Mouse (Mus musculus) neutrophil, adult 5-6 weeks (primary cell): ENCODE data around the gene St8sia6. TPM values are rescaled to one million over a fixed set of nuclear protein-coding genes. Genes with fewer than 3 reads are reported as not detected.

Experiments
- ATAC-seq: fragments of 151-379, 151-347 bp; 2 replicates; pipeline ENCODE4 v1.8.0; 2017; ENCODE audit warnings: mild to moderate bottlenecking, moderate TSS enrichment; ENCODE audit not compliant: insufficient number of reproducible peaks, poor library complexity, low FRiP score, severe bottlenecking; ENCODE audit errors: extremely low read depth
- total RNA-seq: library from RNA; stranded (forward); fragments of 200-1000 nt; gene quantifications from 2 replicates; pipeline ENCODE4 v1.2.3, GENCODE M21; 2017

St8sia6 gene
- total RNA-seq, 1 experiment from 2014 or later, result 5.2 TPM

DNA sequence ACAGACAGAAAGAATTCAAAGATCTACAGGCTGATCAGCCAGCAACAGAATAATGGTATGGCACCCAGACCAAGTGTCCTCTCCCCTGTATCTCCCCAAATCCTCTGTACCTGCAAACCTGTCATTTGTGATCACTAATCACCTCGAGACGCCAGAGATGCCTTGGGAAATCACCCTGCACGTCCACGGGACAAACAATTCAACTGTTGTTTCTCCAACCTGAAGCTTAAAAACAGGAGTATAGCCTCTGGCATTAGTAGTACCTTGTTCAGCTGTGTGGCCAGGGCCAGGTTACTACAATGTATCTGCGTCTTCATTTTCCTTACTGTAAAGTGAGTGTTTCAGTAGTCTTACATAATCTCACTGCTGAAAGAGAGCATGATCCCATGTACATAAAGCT lies 25.3 kb downstream of the St8sia6 start:
- ATAC-seq, result no peak

- ATAC-seq, result no peak
These were observed 26.1 kb downstream of the St8sia6 start for GRCm38 (mm10) chr2:13767532-13768411.

DNA sequence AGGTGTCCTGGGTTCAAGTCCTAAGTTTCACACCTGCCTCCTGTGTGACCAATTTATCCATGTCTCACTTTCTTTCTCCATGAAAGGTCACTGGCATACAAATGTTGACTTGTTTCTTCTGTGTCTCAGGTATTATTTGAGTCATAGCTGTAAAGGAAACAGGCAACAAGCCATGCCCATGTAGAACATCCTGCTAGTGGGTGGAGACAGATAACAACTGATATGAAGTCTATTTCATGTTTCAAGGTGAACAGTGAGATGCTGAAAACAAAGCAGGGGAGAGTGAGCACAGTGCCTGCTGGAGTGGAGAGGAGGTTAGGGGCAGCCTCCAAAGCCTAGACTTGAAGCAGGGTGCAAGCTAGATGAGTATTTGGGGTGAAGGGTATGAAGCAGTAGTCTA lies 33.5 kb downstream of the St8sia6 start:
- ATAC-seq, result no peak

DNA sequence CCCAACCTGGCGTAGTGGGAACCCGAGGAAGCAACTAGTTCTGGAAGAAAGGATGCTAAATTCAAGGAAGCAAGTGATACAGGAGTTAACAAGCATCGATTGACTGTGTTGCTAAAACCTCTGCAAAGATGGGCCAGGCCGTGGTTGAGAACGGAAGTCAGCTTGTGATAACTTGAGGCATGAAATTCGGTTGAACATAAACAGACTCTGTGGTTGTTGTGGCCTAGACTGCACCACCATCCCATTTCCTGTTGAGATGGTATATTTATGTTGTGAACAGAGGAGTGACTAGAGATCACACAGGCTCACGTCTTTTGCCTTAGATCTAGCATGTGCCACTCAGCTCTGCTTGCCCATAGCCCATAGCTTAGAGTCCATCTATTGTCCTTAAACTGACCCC lies 36.5 kb downstream of the St8sia6 start:
- peak; percentile 80 for ATAC-seq

DNA sequence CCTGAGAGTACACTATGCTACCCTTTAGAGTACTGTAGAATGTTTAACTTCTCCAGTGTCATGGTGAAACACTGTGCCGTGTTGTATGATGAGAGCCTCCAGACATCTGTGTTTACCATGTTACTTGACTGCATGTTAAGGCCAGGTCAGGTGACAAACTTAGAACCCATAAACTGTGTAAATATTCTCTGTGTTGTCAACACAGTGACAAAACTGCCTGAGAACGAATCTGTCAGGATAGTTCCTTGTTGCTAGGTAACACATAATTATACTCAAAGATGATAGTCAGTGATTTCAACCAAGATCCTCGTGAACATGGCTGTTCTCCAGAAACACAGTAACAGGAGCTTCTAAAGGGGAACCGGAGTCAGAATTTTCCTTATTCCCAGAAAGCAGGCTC lies 38.1 kb downstream of the St8sia6 start:
- ATAC-seq, result no peak

- ATAC-seq, result peak; percentile 31; the same call in 1 of the 2 replicates
These were observed 42.2 kb downstream of the St8sia6 start for GRCm38 (mm10) chr2:13751691-13752090.

DNA sequence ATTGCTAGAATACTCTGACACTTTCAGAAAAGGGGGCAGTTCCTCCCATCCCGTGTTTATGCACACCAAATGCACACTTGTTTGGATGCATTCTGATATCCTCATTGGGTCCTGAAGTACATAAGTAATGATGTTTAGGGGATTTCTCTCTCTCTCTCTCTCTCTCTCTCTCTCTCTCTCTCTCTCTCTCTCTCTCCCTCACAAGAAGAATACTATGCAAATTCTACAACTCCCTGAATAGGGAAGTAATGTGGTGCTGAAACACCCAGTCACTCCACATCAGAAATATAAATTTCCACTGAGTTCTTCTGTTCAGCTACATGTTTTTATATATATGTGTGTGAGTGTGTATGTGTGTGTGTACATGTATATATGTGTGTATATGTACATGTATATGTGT lies 43.1 kb downstream of the St8sia6 start:
- ATAC-seq, result peak; percentile 74

DNA sequence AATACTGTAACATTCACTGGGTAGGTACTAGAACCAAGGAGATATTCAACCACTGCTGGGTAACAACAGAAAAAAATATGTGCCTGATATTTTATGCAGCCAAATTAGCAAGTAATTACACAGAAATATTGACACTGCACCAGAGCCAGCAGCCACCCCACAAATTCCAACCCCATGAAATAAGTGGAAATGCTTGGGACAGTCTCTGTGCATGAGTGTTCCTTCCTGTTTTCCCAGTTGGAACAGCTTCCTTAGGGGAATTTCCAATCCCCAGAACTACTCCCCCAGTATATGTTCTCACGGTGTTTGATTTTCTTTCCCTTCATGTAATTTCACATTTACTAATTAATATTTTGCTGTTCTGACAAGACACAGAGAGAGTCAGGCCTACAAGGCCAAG lies 43.8 kb downstream of the St8sia6 start:
- no peak for ATAC-seq

GRCm38 (mm10) chr2:13749176-13749575 lies 44.7 kb downstream of the St8sia6 start:
- ATAC-seq, result no peak

GRCm38 (mm10) chr2:13747576-13747975 lies 46.3 kb downstream of the St8sia6 start:
- no peak for ATAC-seq

- no peak for ATAC-seq
These were observed 47.8 kb downstream of the St8sia6 start for GRCm38 (mm10) chr2:13746023-13746422.

DNA sequence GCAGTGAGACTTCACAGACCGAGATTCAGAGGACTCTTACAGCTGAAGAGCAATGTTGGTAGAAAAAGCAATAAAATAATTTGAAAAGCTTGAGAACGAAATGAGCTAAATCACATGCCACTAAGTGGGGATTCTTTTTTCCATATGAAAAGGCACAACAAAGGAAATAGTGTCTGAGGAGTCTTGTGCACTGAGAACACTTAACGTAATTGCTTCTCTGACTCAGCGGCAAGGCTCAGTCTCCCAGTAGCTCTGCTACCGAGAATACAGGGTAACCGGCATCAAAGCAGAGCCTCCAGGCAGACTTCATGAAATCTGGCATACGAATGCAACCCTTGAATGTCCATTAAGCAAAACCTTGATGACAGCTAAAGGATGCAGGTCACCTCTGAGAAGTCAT lies 55.2 kb downstream of the St8sia6 start:
- ATAC-seq, result no peak

DNA sequence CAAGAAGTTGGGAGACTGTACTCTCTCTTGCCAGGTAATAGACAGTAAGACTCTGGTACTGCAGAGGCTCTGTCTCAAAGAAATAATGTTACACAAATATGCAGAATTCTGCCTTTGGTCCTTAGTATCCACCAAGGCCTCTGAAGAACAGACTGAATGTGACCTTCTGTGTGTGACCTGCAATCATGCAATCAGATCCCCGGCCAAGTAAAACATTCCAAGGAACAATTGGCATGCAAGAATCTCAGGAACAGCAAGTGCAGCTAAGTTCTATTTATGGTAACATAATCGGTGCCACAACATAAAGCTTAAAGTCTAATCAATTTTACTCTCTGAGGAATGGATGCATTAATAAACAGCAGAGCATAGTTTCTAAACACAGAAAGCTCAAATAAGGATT lies 66.0 kb downstream of the St8sia6 start:
- ATAC-seq, result no peak

GRCm38 (mm10) chr2:13725592-13725991 lies 68.3 kb downstream of the St8sia6 start:
- ATAC-seq, result no peak

DNA sequence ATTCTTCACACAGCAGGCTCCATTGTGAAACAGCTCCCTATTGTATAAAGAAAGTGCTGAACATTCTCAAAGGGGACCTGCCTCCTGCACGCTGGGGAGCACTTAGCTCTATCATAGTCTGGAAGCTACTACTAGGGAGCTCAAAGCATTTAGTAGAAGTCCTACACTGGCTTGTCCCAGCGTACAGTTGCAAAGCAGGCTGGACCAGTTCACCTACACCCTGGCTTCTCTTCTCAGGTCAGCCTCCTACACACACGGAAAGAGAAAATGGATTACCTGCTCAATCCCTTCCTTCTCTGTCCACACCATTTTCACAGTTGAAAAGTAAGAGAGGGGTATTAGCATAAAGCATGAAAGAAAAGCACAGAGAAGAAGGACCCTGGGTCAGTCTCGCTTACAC lies 71.6 kb downstream of the St8sia6 start:
- ATAC-seq, result no peak

GRCm38 (mm10) chr2:13718628-13719185 lies 75.2 kb downstream of the St8sia6 start:
- peak; percentile 58; the same call in 1 of the 2 replicates for ATAC-seq

- no peak for ATAC-seq
These were observed 85.1 kb downstream of the St8sia6 start for GRCm38 (mm10) chr2:13708785-13709184.

- no peak for ATAC-seq
These were observed 96.3 kb downstream of the St8sia6 start for GRCm38 (mm10) chr2:13697514-13697913.

DNA sequence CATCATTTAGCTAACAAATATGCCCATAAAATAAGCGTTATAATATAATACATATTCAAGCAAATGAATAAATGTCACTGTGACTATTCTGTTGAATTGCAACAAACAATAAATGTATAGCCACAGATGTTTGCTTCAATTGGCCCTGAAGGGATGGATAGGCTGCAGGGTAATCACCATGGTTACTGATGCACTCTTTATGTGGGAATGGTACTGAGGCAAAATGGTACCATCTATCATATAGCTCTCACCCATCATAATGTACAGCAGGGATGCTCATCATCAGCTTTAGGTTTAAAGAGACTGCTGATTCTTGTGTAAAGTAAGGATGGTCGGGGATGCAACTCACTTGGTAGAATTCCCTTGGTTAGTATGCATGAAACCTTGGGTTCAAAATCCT lies 99.4 kb downstream of the St8sia6 start:
- no peak for ATAC-seq

- ATAC-seq, result no peak
These were observed 109.5 kb downstream of the St8sia6 start for GRCm38 (mm10) chr2:13684380-13684779.

- ATAC-seq, result no peak
These were observed 110.7 kb downstream of the St8sia6 start for GRCm38 (mm10) chr2:13683205-13683570.
